Mouse (Mus musculus): ENCODE data around the gene Tle3. TPM values are rescaled to one million over a fixed set of nuclear protein-coding genes. Genes with fewer than 3 reads are reported as not detected.

Tle3 gene
- polyA plus RNA-seq, 1 experiment from 2014 or later = 51.9 TPM

DNA sequence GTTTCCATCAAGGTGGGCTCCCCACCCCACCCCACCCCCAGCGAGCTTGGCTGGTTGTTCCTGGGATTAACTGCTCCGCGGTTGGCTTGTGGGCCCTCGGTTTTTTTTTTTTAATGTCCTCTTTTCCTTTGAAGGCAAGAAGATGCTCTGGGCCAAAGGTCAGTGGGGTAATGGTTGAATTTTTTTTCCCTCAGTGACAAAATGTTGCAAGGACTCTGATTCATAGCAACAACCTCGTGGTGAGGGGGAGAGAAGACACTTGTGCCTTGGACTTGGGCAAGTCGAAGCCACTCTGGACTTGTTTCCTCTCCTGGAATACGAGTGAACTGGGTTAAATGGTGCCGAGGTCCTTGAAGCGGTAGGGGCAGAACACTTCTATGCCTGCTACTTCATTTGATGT lies 34.5 kb upstream of the Tle3 start:
- no peak for DNase-seq (ENCODE audit: low spot score)
- WGBS = 23% methylated on average over 9 of the region's 9 CpGs
- Histone ChIP-seq H3K4me3 (no peak overlapping the region), H3K4me1 (peaks cover 43% of the 10 kb centered on the region), H3K9me3 (no peaks in the 10 kb centered on the region), H3K27me3 (replicated peaks; ENCODE audit: low read depth, poor library complexity, severe bottlenecking) (peaks cover 96% of the 10 kb centered on the region), H3K36me3 (replicated peaks) (no peaks in the 10 kb centered on the region), H3K27ac (replicated peaks) (no peak overlapping the region)

DNA sequence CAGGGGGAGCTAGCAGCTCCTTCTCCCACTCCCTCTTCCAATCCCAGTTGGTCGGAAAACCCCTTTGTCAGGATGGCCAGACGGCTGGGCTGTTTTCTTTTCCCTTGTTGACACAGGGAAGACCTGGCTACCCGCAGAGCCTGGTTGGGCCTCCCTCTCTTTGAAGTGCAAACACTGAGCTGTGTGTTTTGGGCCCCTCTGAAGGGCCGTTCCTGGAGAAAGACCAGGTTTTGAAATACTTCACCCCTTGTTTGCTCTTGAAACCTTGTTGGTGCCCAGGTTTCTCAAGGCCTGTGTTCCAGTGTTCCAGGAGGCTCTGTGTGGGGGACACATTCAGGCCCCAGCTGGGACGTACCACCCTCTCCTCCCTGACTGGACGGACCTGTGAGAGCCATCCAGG lies 32.9 kb upstream of the Tle3 start:
- peaks cover 94% of the 10 kb centered on the region for H3K27me3 ChIP-seq (replicated peaks; ENCODE audit: low read depth, poor library complexity, severe bottlenecking)
- WGBS = 16% methylated on average over 6 of the region's 6 CpGs
- peak; percentile 34 for DNase-seq (ENCODE audit: low spot score)
- no peaks in the 10 kb centered on the region for H3K36me3 ChIP-seq (replicated peaks)
- no peak overlapping the region for H3K4me3 ChIP-seq
- H3K4me1 ChIP-seq = peaks cover 53% of the 10 kb centered on the region
- peak overlapping the region; percentile 25; the same call in 1 of the 2 replicates for H3K27ac ChIP-seq (replicated peaks)
- no peaks in the 10 kb centered on the region for H3K9me3 ChIP-seq

DNA sequence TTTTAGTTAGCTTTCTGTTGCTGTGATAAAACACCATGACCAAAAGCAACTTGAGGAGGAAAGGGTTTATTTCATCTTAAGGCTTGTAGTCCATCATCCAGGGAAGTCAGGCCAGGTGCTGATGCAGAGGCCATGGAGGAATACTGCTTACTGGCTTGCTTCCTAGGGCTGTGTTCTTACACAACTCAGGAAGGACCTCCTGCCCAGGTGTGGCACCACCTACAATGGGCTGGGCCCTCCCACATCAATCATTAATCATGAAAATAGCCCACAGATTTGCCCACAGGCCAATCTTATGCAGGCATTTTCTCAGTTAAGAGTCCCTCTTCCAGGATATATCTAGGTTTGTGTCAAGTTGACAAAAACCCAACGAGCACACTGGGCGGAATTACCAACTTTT lies 31.8 kb upstream of the Tle3 start:
- DNase-seq (ENCODE audit: low spot score) = no peak
- Histone ChIP-seq H3K4me1 (peaks cover 58% of the 10 kb centered on the region), H3K27me3 (replicated peaks; ENCODE audit: low read depth, poor library complexity, severe bottlenecking) (peaks cover 94% of the 10 kb centered on the region), H3K36me3 (replicated peaks) (no peaks in the 10 kb centered on the region), H3K9me3 (no peaks in the 10 kb centered on the region), H3K27ac (replicated peaks) (no peak overlapping the region), H3K4me3 (no peak overlapping the region)
- WGBS = 91% methylated on average over 2 of the region's 2 CpGs

DNA sequence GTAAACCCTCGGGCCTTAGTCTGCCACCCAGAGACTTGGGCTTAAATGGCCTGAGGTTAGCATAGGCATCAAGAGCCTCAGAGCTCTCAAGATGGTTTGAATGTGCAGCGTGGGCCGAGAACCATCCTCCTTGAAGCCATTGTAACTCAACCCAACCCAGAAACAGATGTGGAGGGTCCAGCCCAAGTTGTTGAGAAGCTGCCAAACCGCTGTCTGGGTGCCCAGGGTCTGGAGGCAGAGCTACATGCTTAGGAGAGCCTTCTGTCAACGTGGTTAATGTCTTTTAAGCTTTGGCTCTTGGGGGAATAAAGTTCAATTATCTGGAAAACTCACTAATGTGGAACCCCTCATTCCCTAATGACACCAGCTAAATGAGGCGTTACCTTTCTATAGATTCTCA lies 29.9 kb upstream of the Tle3 start:
- no peak overlapping the region for H3K4me3 ChIP-seq
- no peaks in the 10 kb centered on the region for H3K9me3 ChIP-seq
- 68% methylated on average over 6 of the region's 6 CpGs for WGBS
- H3K27me3 ChIP-seq (replicated peaks; ENCODE audit: low read depth, poor library complexity, severe bottlenecking) = peaks cover 94% of the 10 kb centered on the region
- H3K4me1 ChIP-seq = peaks cover 66% of the 10 kb centered on the region
- no peaks in the 10 kb centered on the region for H3K36me3 ChIP-seq (replicated peaks)
- DNase-seq (ENCODE audit: low spot score) = no peak
- no peak overlapping the region for H3K27ac ChIP-seq (replicated peaks)

DNA sequence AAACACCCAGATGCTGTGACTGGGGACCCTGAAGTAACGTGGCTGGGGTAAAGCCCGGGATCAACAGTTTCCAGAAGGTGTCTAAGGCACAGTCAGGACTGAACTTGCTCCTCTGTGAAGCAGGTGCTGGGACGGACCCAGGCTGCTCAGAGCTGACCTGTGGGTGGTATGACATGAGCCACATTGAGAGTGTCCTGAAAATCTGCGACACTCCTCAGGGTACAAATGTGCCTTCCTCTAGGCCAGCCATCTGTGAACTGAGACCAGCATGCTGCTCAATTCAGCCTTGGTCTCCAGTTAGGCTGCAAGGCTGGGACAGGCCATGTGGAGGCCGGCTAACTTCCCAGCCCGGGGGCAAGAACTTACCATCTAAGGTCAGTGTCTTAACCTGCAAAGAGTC lies 27.5 kb upstream of the Tle3 start:
- H3K4me3 ChIP-seq = no peak overlapping the region
- H3K9me3 ChIP-seq = no peaks in the 10 kb centered on the region
- H3K4me1 ChIP-seq = peaks cover 62% of the 10 kb centered on the region
- no peak for DNase-seq (ENCODE audit: low spot score)
- H3K36me3 ChIP-seq (replicated peaks) = no peaks in the 10 kb centered on the region
- WGBS = 53% methylated on average over 6 of the region's 6 CpGs
- H3K27ac ChIP-seq (replicated peaks) = no peak overlapping the region
- H3K27me3 ChIP-seq (replicated peaks; ENCODE audit: low read depth, poor library complexity, severe bottlenecking) = peaks cover 91% of the 10 kb centered on the region

DNA sequence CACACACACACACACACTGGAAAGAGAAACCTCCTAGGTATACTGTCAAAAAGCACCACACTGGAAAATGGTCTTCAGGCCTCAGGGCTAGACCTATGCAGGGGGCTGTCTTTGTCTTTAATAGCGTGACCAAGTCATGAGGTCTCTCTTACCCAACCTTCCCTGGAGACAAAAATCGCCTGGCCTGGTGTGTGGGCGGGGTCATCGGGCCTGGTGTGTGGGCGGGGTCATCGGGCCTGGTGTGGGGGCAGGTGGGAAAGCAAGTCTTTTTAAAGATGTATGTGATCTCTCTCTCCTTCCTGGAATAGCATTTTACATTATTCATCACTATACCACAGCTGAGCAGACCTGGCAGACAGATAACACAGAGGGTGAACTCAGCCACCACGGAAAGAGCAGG lies 25.2 kb upstream of the Tle3 start:
- DNase-seq (ENCODE audit: low spot score) = no peak
- Histone ChIP-seq H3K9me3 (no peaks in the 10 kb centered on the region), H3K27ac (replicated peaks) (no peak overlapping the region), H3K4me1 (peaks cover 76% of the 10 kb centered on the region), H3K4me3 (no peak overlapping the region), H3K36me3 (replicated peaks) (no peaks in the 10 kb centered on the region), H3K27me3 (replicated peaks; ENCODE audit: low read depth, poor library complexity, severe bottlenecking) (peaks cover 79% of the 10 kb centered on the region)
- WGBS = 25% methylated on average over 7 of the region's 7 CpGs

DNA sequence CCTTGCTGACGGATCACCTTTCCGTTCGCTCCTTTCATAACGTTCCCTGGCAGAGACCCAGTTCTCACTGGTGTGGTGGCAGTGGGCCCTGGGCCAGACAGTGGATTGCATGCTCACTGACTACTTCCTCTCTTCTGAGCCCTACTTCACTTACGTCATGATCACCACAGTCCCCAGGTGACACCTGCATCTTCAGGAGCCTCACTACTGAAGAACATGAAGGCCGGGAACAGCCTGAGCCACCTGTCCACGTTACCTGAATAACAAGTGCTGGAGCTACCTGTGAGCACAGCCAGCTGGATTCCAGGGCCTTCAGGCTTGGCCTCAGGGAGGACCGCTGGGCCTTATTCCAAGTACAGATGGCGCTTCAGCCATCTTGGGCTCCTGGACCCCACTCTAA lies 24.1 kb upstream of the Tle3 start:
- DNase-seq (ENCODE audit: low spot score) = no peak
- Histone ChIP-seq H3K4me3 (no peak overlapping the region), H3K36me3 (replicated peaks) (no peaks in the 10 kb centered on the region), H3K27ac (replicated peaks) (no peak overlapping the region), H3K4me1 (peaks cover 69% of the 10 kb centered on the region), H3K9me3 (no peaks in the 10 kb centered on the region), H3K27me3 (replicated peaks; ENCODE audit: low read depth, poor library complexity, severe bottlenecking) (peaks cover 75% of the 10 kb centered on the region)
- WGBS = 90% methylated on average over 9 of the region's 9 CpGs

DNA sequence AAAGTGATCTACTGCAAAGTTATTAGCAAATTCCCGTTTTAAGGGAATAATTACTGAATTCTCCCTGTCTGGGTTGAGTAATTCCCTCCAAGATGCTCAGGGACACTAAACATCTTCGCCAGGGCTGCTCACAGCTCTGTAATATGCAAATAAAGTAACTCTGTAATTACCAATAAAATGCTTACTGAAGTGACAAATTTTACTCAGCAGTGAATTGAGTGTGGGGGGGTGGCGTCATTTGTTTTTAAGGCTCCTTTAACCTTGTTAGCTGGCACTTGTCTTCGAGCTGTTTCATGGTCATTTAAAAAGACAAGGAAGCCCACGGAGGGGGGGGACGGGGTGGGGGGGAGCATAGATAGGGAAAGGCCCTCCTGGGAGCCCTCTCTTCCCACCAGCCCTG lies 23.6 kb upstream of the Tle3 start:
- Histone ChIP-seq H3K4me3 (no peak overlapping the region), H3K4me1 (peaks cover 67% of the 10 kb centered on the region), H3K27ac (replicated peaks) (0 out of 2 replicates have a peak overlapping the region, but pooled peaks have one; percentile 24), H3K9me3 (no peaks in the 10 kb centered on the region), H3K36me3 (replicated peaks) (no peaks in the 10 kb centered on the region), H3K27me3 (replicated peaks; ENCODE audit: low read depth, poor library complexity, severe bottlenecking) (peaks cover 75% of the 10 kb centered on the region)
- no peak for DNase-seq (ENCODE audit: low spot score)
- WGBS = 67% methylated on average over 6 of the region's 6 CpGs

DNA sequence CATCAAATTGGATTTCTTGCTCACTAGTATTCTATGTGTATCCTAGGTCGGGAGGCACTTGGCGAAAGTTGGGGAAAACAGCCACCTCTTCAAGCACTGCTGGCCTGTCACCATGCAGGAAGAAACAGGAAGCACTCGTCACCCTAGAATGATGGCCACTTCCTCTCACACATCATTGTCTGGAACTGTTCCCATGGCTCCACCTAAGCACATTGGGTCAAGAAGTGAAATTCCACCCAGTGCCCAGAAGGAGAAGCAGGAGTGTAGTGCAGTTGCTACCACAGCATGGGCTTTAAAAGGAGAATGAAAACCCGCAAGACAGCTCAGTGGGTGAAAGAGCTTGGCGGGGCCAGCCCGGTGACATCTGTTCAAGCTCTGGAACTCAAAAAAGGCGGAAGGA lies 22.5 kb upstream of the Tle3 start:
- Histone ChIP-seq H3K9me3 (no peaks in the 10 kb centered on the region), H3K4me3 (no peak overlapping the region), H3K27ac (replicated peaks) (0 out of 2 replicates have a peak overlapping the region, but pooled peaks have one; percentile 11), H3K27me3 (replicated peaks; ENCODE audit: low read depth, poor library complexity, severe bottlenecking) (peaks cover 74% of the 10 kb centered on the region), H3K36me3 (replicated peaks) (no peaks in the 10 kb centered on the region), H3K4me1 (peaks cover 69% of the 10 kb centered on the region)
- WGBS = 79% methylated on average over 7 of the region's 7 CpGs
- no peak for DNase-seq (ENCODE audit: low spot score)

DNA sequence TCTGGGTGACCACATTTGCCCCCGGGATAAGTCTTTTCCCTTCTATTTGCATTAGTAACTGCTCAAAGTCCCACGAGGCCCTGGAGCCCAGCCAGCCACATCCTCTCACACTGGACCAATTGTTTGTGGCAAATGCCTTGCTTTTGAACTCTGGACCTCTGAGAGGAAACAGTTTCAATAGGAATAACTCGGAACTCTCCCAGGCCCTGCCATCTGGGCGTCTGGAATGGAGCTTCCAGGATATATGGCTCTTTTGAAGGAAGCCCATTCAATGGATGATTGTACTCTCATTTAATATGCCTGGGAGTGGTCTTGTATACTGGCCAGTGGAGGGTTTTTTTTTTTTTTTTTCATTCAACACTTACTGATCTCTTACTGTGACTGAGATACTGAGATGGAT lies 21.0 kb upstream of the Tle3 start:
- Histone ChIP-seq H3K27me3 (replicated peaks; ENCODE audit: low read depth, poor library complexity, severe bottlenecking) (peaks cover 59% of the 10 kb centered on the region), H3K9me3 (peaks cover 2% of the 10 kb centered on the region; the same call in 1 of the 2 replicates), H3K27ac (replicated peaks) (peak overlapping the region; percentile 61), H3K4me3 (no peak overlapping the region), H3K36me3 (replicated peaks) (no peaks in the 10 kb centered on the region), H3K4me1 (peaks cover 54% of the 10 kb centered on the region)
- WGBS = 18% methylated on average over 4 of the region's 4 CpGs
- peak; percentile 68 for DNase-seq (ENCODE audit: low spot score)

DNA sequence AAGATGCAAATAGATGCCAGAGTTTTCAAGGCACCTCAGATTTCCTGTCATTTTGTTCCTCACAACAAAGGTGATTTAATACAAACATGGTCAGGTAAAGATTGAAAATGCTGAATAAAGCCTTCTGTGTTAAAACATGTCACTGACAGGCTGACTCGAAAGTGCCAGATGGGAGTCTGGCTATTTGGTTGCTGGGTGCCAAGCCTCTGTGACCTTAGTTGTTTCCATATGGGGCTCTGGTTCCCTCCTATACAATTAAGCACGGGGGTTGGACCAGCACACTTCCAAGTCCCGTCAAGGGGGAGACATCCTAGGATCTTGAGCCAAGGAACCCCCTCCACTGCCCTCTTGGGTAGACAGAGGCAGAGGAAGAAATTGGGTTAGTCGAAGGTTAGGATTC lies 13.2 kb upstream of the Tle3 start:
- H3K36me3 ChIP-seq (replicated peaks) = no peaks in the 10 kb centered on the region
- no peak overlapping the region for H3K4me3 ChIP-seq
- no peak for DNase-seq (ENCODE audit: low spot score)
- peaks cover 5% of the 10 kb centered on the region; the same call in 1 of the 2 replicates for H3K9me3 ChIP-seq
- H3K27me3 ChIP-seq (replicated peaks; ENCODE audit: low read depth, poor library complexity, severe bottlenecking) = peaks cover 46% of the 10 kb centered on the region
- peaks cover 55% of the 10 kb centered on the region for H3K4me1 ChIP-seq
- WGBS = 42% methylated on average over 4 of the region's 4 CpGs
- H3K27ac ChIP-seq (replicated peaks) = 0 out of 2 replicates have a peak overlapping the region, but pooled peaks have one; percentile 3

DNA sequence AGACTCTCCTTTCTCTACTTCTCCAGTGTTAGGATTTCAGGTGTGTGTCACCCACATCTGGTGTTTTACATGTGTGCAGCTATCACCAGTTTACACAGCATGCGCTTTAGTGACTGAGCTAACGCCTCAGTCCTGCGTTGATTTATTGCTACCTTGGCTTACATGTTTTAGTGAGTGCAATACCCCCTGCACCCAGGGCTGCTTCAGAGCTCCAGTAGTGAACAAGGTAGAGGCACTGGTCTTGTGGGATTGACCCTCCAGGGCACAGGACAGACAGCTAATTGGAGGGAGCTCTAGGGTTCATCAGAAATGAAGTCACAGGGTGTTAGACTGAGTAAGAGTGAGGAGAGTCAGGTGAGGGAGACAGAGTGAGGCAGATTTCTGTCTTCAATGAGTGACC lies 12.4 kb upstream of the Tle3 start:
- peaks cover 51% of the 10 kb centered on the region for H3K4me1 ChIP-seq
- 92% methylated on average over 3 of the region's 3 CpGs for WGBS
- peaks cover 5% of the 10 kb centered on the region; the same call in 1 of the 2 replicates for H3K9me3 ChIP-seq
- no peak overlapping the region for H3K4me3 ChIP-seq
- H3K36me3 ChIP-seq (replicated peaks) = no peaks in the 10 kb centered on the region
- 0 out of 2 replicates have a peak overlapping the region, but pooled peaks have one; percentile 83 for H3K27ac ChIP-seq (replicated peaks)
- no peak for DNase-seq (ENCODE audit: low spot score)
- H3K27me3 ChIP-seq (replicated peaks; ENCODE audit: low read depth, poor library complexity, severe bottlenecking) = peaks cover 50% of the 10 kb centered on the region

DNA sequence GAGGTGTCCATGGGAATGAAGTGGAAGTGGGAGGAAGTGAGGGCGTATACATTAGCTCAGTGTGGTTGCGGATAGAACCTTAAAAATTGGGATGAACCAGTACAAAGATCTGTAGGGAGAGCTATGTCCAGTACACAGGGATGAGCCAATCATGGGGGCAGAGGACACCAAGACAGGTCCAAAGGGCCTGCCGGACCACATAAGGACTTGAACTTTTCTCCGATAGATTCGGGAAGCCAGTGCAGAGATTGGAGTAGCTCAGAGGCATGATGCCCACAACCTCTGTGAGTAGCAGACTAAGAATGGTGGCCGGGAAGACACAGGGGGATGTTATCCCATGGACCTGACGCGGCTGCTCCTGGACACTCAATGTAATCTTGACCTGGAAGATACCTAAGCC lies 12.0 kb upstream of the Tle3 start:
- H3K9me3 ChIP-seq = peaks cover 5% of the 10 kb centered on the region; the same call in 1 of the 2 replicates
- no peak for DNase-seq (ENCODE audit: low spot score)
- H3K4me3 ChIP-seq = 0 out of 2 replicates have a peak overlapping the region, but pooled peaks have one; percentile 38
- H3K36me3 ChIP-seq (replicated peaks) = no peaks in the 10 kb centered on the region
- peaks cover 54% of the 10 kb centered on the region for H3K27me3 ChIP-seq (replicated peaks; ENCODE audit: low read depth, poor library complexity, severe bottlenecking)
- H3K4me1 ChIP-seq = peaks cover 51% of the 10 kb centered on the region
- peak overlapping the region; percentile 83 for H3K27ac ChIP-seq (replicated peaks)
- 86% methylated on average over 8 of the region's 8 CpGs for WGBS

All from embryonic facial prominence, embryonic 10.5 days (tissue).